Comparison of ENCODE assay signal across 11 mouse cellular contexts in genomic region chr13:83720352-83720751, GRCm38 (mm10).
DNase-seq lines count a peak whose midpoint lies in the region; ATAC-seq and TF ChIP-seq lines count a peak whose summit lies in the region.
"Had no signal": no experiment of that assay in that cellular context is flagged by ENCODE, and none has a peak within 500 bp of the region (broad histone marks: within the 10 kb centered on the region; RNA-seq: fewer than 3 reads in every experiment).

No protein-coding gene starts in this region.

- H3K4me1 ChIP-seq in forebrain, postnatal 0 days (ENCODE audit: insufficient read depth): peaks cover 10% of the 10 kb centered on the region; the same call in 1 of the 2 replicates
- peaks cover 34% of the 10 kb centered on the region for H3K4me1 ChIP-seq in midbrain, embryonic 13.5 days (replicated peaks)
- 0 out of 2 replicates have a peak, but pooled peaks cover 4% of the 10 kb centered on the region for H3K4me1 ChIP-seq in kidney, embryonic 16.5 days (ENCODE audit: insufficient read depth, low read length)

- no peaks in the 10 kb centered on the region for H3K27me3 ChIP-seq in forebrain, postnatal 0 days (ENCODE audit: insufficient read depth, low read length)
- peaks cover 31% of the 10 kb centered on the region for H3K27me3 ChIP-seq in midbrain, embryonic 13.5 days
- peaks cover 95% of the 10 kb centered on the region for H3K27me3 ChIP-seq in kidney, embryonic 16.5 days (ENCODE audit: insufficient read depth, low read length)

- DNase-seq in Muller cell, postnatal 12 days (ENCODE audit: inconsistent ontology term): peak; percentile 26
- peak; percentile 22 for DNase-seq in brain, embryonic 18.5 days (ENCODE audit: low read depth, low spot score)
- DNase-seq in forebrain, postnatal 0 days: peak; percentile 67
- no peak for DNase-seq in spleen, postnatal 14 days (ENCODE audit: low spot score in 2 of 2)
- DNase-seq in adrenal gland, postnatal 14 days: no peak
- DNase-seq: liver, postnatal 0 days; thymus, postnatal 25 days had no signal

- ATAC-seq in forebrain, postnatal 0 days: no peak
- no peak for ATAC-seq in midbrain, embryonic 13.5 days
- ATAC-seq in kidney, embryonic 16.5 days (ENCODE audit: low FRiP score, low TSS enrichment): no peak
- ATAC-seq: liver, postnatal 0 days had no signal

- TF ChIP-seq CTCF in forebrain, postnatal 0 days (IDR thresholded peaks at IDR 0.05; ENCODE audit: low read depth): no peak

- H3K27ac ChIP-seq in forebrain, postnatal 0 days (ENCODE audit: low read depth, low read length): peak overlapping the region; percentile 100
- H3K27ac ChIP-seq in midbrain, embryonic 13.5 days: peak overlapping the region; percentile 100
- no peak overlapping the region for H3K27ac ChIP-seq in kidney, embryonic 16.5 days (ENCODE audit: low read length)
- H3K27ac ChIP-seq: heart, embryonic 13.5 days had no signal

- peak overlapping the region; percentile 67 for H3K4me3 ChIP-seq in forebrain, postnatal 0 days (ENCODE audit: low read depth, low read length)
- peak overlapping the region; percentile 76 for H3K4me3 ChIP-seq in midbrain, embryonic 13.5 days (replicated peaks)
- no peak overlapping the region for H3K4me3 ChIP-seq in kidney, embryonic 16.5 days (ENCODE audit: low read length)

- peak overlapping the region; percentile 71 for H3K4me2 ChIP-seq in forebrain, postnatal 0 days (ENCODE audit: low read depth)
- H3K4me2 ChIP-seq in midbrain, embryonic 13.5 days (replicated peaks): peak overlapping the region; percentile 74
- H3K4me2 ChIP-seq in kidney, embryonic 16.5 days (replicated peaks; ENCODE audit: low read depth, low read length): no peak overlapping the region

- H3K9ac ChIP-seq in forebrain, postnatal 0 days: peak overlapping the region; percentile 100
- H3K9ac ChIP-seq in midbrain, embryonic 13.5 days (replicated peaks): peak overlapping the region; percentile 93
- no peak overlapping the region for H3K9ac ChIP-seq in kidney, embryonic 16.5 days (replicated peaks; ENCODE audit: low read length)
- H3K9ac ChIP-seq: embryonic facial prominence, embryonic 15.5 days; heart, embryonic 13.5 days; liver, postnatal 0 days had no signal

- no peaks in the 10 kb centered on the region for H3K36me3 ChIP-seq in forebrain, postnatal 0 days (ENCODE audit: insufficient read depth)
- no peaks in the 10 kb centered on the region for H3K36me3 ChIP-seq in midbrain, embryonic 13.5 days
- no peaks in the 10 kb centered on the region for H3K36me3 ChIP-seq in kidney, embryonic 16.5 days (ENCODE audit: insufficient read depth, low read length)
- H3K36me3 ChIP-seq: embryonic facial prominence, embryonic 15.5 days; heart, embryonic 13.5 days had no signal

- H3K9me3 ChIP-seq in forebrain, postnatal 0 days (ENCODE audit: low read length): no peaks in the 10 kb centered on the region
- no peaks in the 10 kb centered on the region for H3K9me3 ChIP-seq in midbrain, embryonic 13.5 days
- peaks cover 4% of the 10 kb centered on the region; the same call in 1 of the 2 replicates for H3K9me3 ChIP-seq in kidney, embryonic 16.5 days (ENCODE audit: low read length)
- H3K9me3 ChIP-seq: embryonic facial prominence, embryonic 15.5 days; heart, embryonic 13.5 days had no signal

- WGBS in forebrain, postnatal 0 days: under 1% methylated on average over 12 of the region's 12 CpGs
- under 1% methylated on average over 12 of the region's 12 CpGs for WGBS in midbrain, embryonic 13.5 days
- 2% methylated on average over 12 of the region's 12 CpGs for WGBS in kidney, embryonic 16.5 days

Comparison
In these comparisons a context has a peak if more than half of its experiments do, and no peak if none do; other contexts are left out.
1. DNase-seq: peak in Muller cell, postnatal 12 days (single experiment), brain, embryonic 18.5 days (single experiment) and forebrain, postnatal 0 days (single experiment); none in spleen, postnatal 14 days (0 of 2) and adrenal gland, postnatal 14 days (single experiment).